Comparison of ENCODE assay signal across 16 mouse cellular contexts in the genomic region with DNA sequence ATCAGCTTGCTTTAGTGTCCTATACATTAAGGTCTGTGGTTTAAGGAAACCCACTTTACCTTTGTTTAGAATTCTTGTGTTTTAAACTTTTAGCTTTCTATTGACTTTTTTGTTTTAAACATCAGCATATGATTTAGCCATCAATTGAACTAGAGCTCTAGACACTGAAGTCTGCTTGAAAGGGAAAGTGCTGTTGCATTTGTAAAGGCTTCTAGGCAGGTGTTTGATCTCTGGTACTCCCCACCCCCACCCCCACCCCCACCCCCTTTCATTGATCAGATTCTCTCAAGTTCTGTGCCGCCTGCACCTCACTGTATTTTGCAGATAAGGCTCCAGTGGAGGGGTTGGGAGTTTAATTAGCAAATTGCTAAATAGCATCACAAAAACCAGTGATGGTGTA. TPM values are rescaled to one million over a fixed set of nuclear protein-coding genes. Genes with fewer than 3 reads are reported as not detected.
"Had no signal": no experiment of that assay in that cellular context is flagged by ENCODE, and none has a peak within 500 bp of the region (broad histone marks: within the 10 kb centered on the region; RNA-seq: fewer than 3 reads in every experiment).

No protein-coding gene starts in this region.

- H3K4me2 ChIP-seq: kidney, embryonic 15.5 days; midbrain, embryonic 11.5 days had no signal

- H3K9ac ChIP-seq: kidney, embryonic 15.5 days had no signal

- DNase-seq: kidney, adult 2 months; kidney, postnatal 14 days; lung, adult 2 months; lung, postnatal 4 days; right cerebral cortex, postnatal 14 days; thymus, adult 18-20 months; thymus, postnatal 14 days had no signal

- H3K9me3 ChIP-seq: kidney, embryonic 15.5 days; limb, embryonic 10.5 days had no signal

- H3K27me3 ChIP-seq: kidney, embryonic 15.5 days had no signal

- H3K27ac ChIP-seq: kidney, embryonic 15.5 days; left cerebral cortex, adult 2 months; limb, embryonic 10.5 days; stomach, postnatal 0 days had no signal

- ATAC-seq: lung, postnatal 0 days; midbrain, embryonic 16.5 days had no signal

- H3K4me3 ChIP-seq: kidney, embryonic 15.5 days; left cerebral cortex, adult 2 months; limb, embryonic 10.5 days had no signal

- H3K4me1 ChIP-seq: kidney, embryonic 15.5 days had no signal

RNA-seq across cellular contexts. Expression of gene Pdzd9, which starts 25.5 kb away (rescaled TPM):
- total RNA-seq: layer of hippocampus, postnatal 25 days; left cerebral cortex, adult 2 months; megakaryocyte, adult 5-6 weeks had no signal
- polyA plus RNA-seq: lung, adult 2 months had no signal

RNA-seq across cellular contexts. Expression of gene Vwa3a, which starts 43.5 kb away (rescaled TPM):
- total RNA-seq: megakaryocyte, adult 5-6 weeks had no signal
